Comparison of ENCODE assay signal across 26 mouse cellular contexts in the genomic region with DNA sequence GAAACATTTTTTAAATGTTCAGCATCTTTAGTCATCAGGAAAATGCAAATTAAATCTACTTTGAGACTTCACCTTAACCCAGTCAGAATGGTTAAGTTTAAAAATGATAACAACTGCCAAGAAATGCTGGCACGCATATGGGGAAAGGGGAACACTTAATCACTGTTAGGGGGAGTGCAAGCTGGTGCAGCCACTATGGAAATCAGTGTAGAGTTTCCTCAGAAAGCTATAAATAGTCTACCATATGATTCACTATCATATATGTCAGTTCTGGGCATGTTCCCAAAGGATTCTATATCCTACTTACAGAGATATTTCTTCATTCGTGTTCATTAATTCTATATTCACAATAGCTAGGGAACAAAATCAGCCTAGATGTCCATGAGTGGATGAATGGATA.
DNase-seq lines count a peak whose midpoint lies in the region; ATAC-seq lines count a peak whose summit lies in the region.
"Had no signal": no experiment of that assay in that cellular context is flagged by ENCODE, and none has a peak within 500 bp of the region (broad histone marks: within the 10 kb centered on the region; RNA-seq: fewer than 3 reads in every experiment).

No protein-coding gene starts in this region.

- no peak overlapping the region for H3K4me3 ChIP-seq in forebrain, embryonic 13.5 days
- H3K4me3 ChIP-seq in forebrain, embryonic 12.5 days (replicated peaks) = no peak overlapping the region
- H3K4me3 ChIP-seq in hindbrain, embryonic 12.5 days = no peak overlapping the region
- H3K4me3 ChIP-seq: embryonic facial prominence, embryonic 13.5 days; gastrocnemius, adult 2 months; heart, embryonic 15.5 days; hindbrain, embryonic 15.5 days; intestine, embryonic 15.5 days; limb, embryonic 15.5 days; neural tube, embryonic 15.5 days had no signal

- no peak overlapping the region for H3K27ac ChIP-seq in forebrain, embryonic 13.5 days
- no peak overlapping the region for H3K27ac ChIP-seq in forebrain, embryonic 12.5 days
- no peak overlapping the region for H3K27ac ChIP-seq in hindbrain, embryonic 12.5 days
- H3K27ac ChIP-seq: embryonic facial prominence, embryonic 13.5 days; gastrocnemius, adult 2 months; heart, embryonic 15.5 days; hindbrain, embryonic 15.5 days; intestine, embryonic 15.5 days; limb, embryonic 15.5 days; liver, embryonic 14.5 days; neural tube, embryonic 15.5 days had no signal

- H3K9ac ChIP-seq in forebrain, embryonic 13.5 days = no peak overlapping the region
- no peak overlapping the region for H3K9ac ChIP-seq in forebrain, embryonic 12.5 days
- H3K9ac ChIP-seq in hindbrain, embryonic 12.5 days = no peak overlapping the region
- H3K9ac ChIP-seq: embryonic facial prominence, embryonic 13.5 days; heart, embryonic 15.5 days; hindbrain, embryonic 15.5 days; intestine, embryonic 15.5 days; limb, embryonic 15.5 days; liver, embryonic 14.5 days; neural tube, embryonic 15.5 days had no signal

- no peaks in the 10 kb centered on the region for H3K27me3 ChIP-seq in forebrain, embryonic 13.5 days
- H3K27me3 ChIP-seq in forebrain, embryonic 12.5 days = no peaks in the 10 kb centered on the region
- no peaks in the 10 kb centered on the region for H3K27me3 ChIP-seq in hindbrain, embryonic 12.5 days
- H3K27me3 ChIP-seq: embryonic facial prominence, embryonic 13.5 days; heart, embryonic 15.5 days; hindbrain, embryonic 15.5 days; intestine, embryonic 15.5 days; limb, embryonic 15.5 days; neural tube, embryonic 15.5 days had no signal

- peak; percentile 61; the same call in 1 of the 2 replicates for ATAC-seq in forebrain, embryonic 13.5 days
- ATAC-seq in forebrain, embryonic 12.5 days (ENCODE audit: low FRiP score) = no peak
- no peak for ATAC-seq in hindbrain, embryonic 12.5 days (ENCODE audit: low FRiP score)
- ATAC-seq: CD4-positive, CD25-positive, alpha-beta regulatory T cell, adult 4 months; intestine, embryonic 15.5 days; lung, postnatal 0 days had no signal

- H3K9me3 ChIP-seq in forebrain, embryonic 13.5 days (replicated peaks) = peaks cover 5% of the 10 kb centered on the region; the same call in 1 of the 2 replicates
- H3K9me3 ChIP-seq in forebrain, embryonic 12.5 days = no peaks in the 10 kb centered on the region
- 0 out of 2 replicates have a peak, but pooled peaks cover 3% of the 10 kb centered on the region for H3K9me3 ChIP-seq in hindbrain, embryonic 12.5 days (replicated peaks)
- H3K9me3 ChIP-seq: embryonic facial prominence, embryonic 13.5 days; heart, embryonic 15.5 days; hindbrain, embryonic 15.5 days; intestine, embryonic 15.5 days; limb, embryonic 15.5 days had no signal

- no peaks in the 10 kb centered on the region for H3K4me1 ChIP-seq in forebrain, embryonic 13.5 days
- no peaks in the 10 kb centered on the region for H3K4me1 ChIP-seq in forebrain, embryonic 12.5 days
- H3K4me1 ChIP-seq in hindbrain, embryonic 12.5 days = no peaks in the 10 kb centered on the region
- H3K4me1 ChIP-seq: embryonic facial prominence, embryonic 13.5 days; heart, embryonic 15.5 days; hindbrain, embryonic 15.5 days; intestine, embryonic 15.5 days; limb, embryonic 15.5 days; neural tube, embryonic 15.5 days had no signal

- no peaks in the 10 kb centered on the region for H3K36me3 ChIP-seq in forebrain, embryonic 13.5 days (ENCODE audit: poor library complexity, severe bottlenecking)
- H3K36me3 ChIP-seq in forebrain, embryonic 12.5 days (replicated peaks) = no peaks in the 10 kb centered on the region
- H3K36me3 ChIP-seq in hindbrain, embryonic 12.5 days = no peaks in the 10 kb centered on the region
- H3K36me3 ChIP-seq: embryonic facial prominence, embryonic 13.5 days; heart, embryonic 15.5 days; hindbrain, embryonic 15.5 days; intestine, embryonic 15.5 days; limb, embryonic 15.5 days; neural tube, embryonic 15.5 days had no signal

- H3K4me2 ChIP-seq in forebrain, embryonic 13.5 days = no peak overlapping the region
- no peak overlapping the region for H3K4me2 ChIP-seq in forebrain, embryonic 12.5 days
- H3K4me2 ChIP-seq in hindbrain, embryonic 12.5 days (replicated peaks) = no peak overlapping the region
- H3K4me2 ChIP-seq: embryonic facial prominence, embryonic 13.5 days; heart, embryonic 15.5 days; hindbrain, embryonic 15.5 days; intestine, embryonic 15.5 days; limb, embryonic 15.5 days; midbrain, embryonic 11.5 days; neural tube, embryonic 15.5 days had no signal

- 84% methylated on average over 2 of the region's 2 CpGs for WGBS in forebrain, embryonic 13.5 days
- WGBS in forebrain, embryonic 12.5 days = 90% methylated on average over 2 of the region's 2 CpGs
- 90% methylated on average over 2 of the region's 2 CpGs for WGBS in hindbrain, embryonic 12.5 days

- peak; percentile 55 to 64 for DNase-seq in left cerebral cortex, adult 18-20 months (ENCODE audit: low spot score in 2 of 2)
- DNase-seq in left cerebral cortex, adult 11 months (ENCODE audit: low spot score) = no peak
- peak; percentile 35 to 39 for DNase-seq in right cerebral cortex, adult 2 months (ENCODE audit: low spot score in 2 of 2)
- DNase-seq in right cerebral cortex, postnatal 4 days = no peak
- DNase-seq in telencephalon, adult 2 months (ENCODE audit: low read depth, low spot score) = peak; percentile 79
- DNase-seq: cerebellum, adult 18-20 months; cerebellum, postnatal 14 days; gastrocnemius, adult 2 months; heart, postnatal 4 days; kidney, adult 8-10 months; kidney, postnatal 10 days; thymus, adult 2 months; thymus, postnatal 4 days had no signal

Comparison
In these comparisons a context has a peak if more than half of its experiments do, and no peak if none do; other contexts are left out.
1. DNase-seq: peak in left cerebral cortex, adult 18-20 months (2 of 2), right cerebral cortex, adult 2 months (2 of 2) and telencephalon, adult 2 months (single experiment); none in left cerebral cortex, adult 11 months (single experiment) and right cerebral cortex, postnatal 4 days (single experiment).